Mouse (Mus musculus) E14TG2a.4 (cell line): ENCODE results near the gene Hoxd13.

Experiments used
- CTCF ChIP-seq: conservative IDR thresholded peaks from 2 replicates; pipeline ENCODE4 v1.5.1; 2014; ENCODE audit warnings: low read length
- NANOG ChIP-seq: IDR thresholded peaks from 2 replicates; pipeline ENCODE4 v1.6.1; 2014; ENCODE audit warnings: borderline replicate concordance, low read length, mixed read lengths
- POU5F1 ChIP-seq: IDR thresholded peaks from 2 replicates; pipeline ENCODE4 v1.6.1; 2014; ENCODE audit warnings: low read length, borderline replicate concordance

DNA sequence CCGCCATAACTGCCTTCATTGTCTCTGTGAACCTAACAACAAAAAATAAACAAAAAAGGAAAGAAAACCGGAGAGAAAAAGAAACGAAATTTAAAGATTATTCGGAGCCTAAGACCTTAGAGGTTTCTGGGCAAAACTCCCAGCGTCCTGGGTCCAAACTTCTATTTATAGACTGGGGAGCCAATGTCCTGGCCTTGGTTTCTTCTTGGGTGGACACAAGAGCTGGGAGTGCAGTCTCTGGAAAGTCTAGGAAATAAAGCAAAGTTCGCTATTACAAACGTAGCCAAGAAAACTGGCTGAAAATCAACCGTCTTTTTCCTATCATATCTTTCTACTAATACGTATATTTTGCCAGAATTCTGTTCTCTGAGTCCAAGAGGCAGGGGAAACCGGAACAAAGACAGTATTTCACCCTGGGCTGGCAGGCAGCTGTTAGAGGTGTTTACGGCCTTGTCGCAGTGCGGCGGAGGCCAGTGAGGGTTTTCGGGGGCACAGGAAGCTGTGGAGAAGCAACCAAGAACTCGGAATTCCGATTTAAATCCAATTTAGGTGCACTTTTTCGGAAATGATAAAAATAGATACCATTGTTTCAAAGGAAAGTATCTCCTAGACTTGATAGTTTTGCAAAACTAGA is 46.2 kb downstream of the Hoxd13 start:
- no peak for TF ChIP-seq CTCF
- TF ChIP-seq NANOG = no peak
- TF ChIP-seq POU5F1 = no peak
